Mouse (Mus musculus) forebrain, embryonic 12.5 days (tissue): ENCODE data around the gene Ric8a. TPM values are rescaled to one million over a fixed set of nuclear protein-coding genes. Genes with fewer than 3 reads are reported as not detected.

ENCODE experiments used
- ATAC-seq: fragments of 200-750 bp; cut with Nextera tagmentation; 2 replicates; pipeline ENCODE4 v1.8.0; 2017; ENCODE audit warnings: moderate TSS enrichment; ENCODE audit not compliant: low FRiP score
- H3K27ac ChIP-seq: fragments of 300-500 bp; sonication (generic); 2 replicates; pipeline ENCODE4 v1.5.1; 2016; ENCODE audit warnings: mild to moderate bottlenecking
- H3K27me3 ChIP-seq: fragments of 300-500 bp; sonication (generic); 2 replicates; pipeline ENCODE4 v1.6.1; 2016; ENCODE audit warnings: mild to moderate bottlenecking
- H3K36me3 ChIP-seq: fragments of 300-500 bp; sonication (generic); replicated peaks from 2 replicates; pipeline ENCODE4 v1.6.1; 2016; ENCODE audit warnings: mild to moderate bottlenecking
- H3K4me1 ChIP-seq: fragments of 300-500 bp; sonication (generic); 2 replicates; pipeline ENCODE4 v1.6.1; 2016
- H3K4me2 ChIP-seq: fragments of 300-500 bp; sonication (generic); 2 replicates; pipeline ENCODE4 v1.6.1; 2016; ENCODE audit warnings: mild to moderate bottlenecking, moderate library complexity
- H3K4me3 ChIP-seq: fragments of 300-500 bp; sonication (generic); replicated peaks from 2 replicates; pipeline ENCODE4 v1.5.1; 2016; ENCODE audit warnings: mild to moderate bottlenecking
- H3K9ac ChIP-seq: fragments of 300-500 bp; sonication (generic); 2 replicates; pipeline ENCODE4 v1.6.1; 2016; ENCODE audit warnings: mild to moderate bottlenecking
- H3K9me3 ChIP-seq: fragments of 300-500 bp; sonication (generic); 2 replicates; pipeline ENCODE4 v1.6.1; 2016
- WGBS: fragments of 180-500 bp; shearing (Covaris S2); methylation state at CpG from one replicate; pipeline ENCODE4 v1.1.7; 2016; 5-methylcytosine and 5-hydroxymethylcytosine counted together
- polyA plus RNA-seq: library from polyadenylated mRNA; unstranded; fragments of >200 nt; fragmentation: Nextera tagmentation; extraction: Ambion mirVana; gene quantifications from 2 replicates; pipeline ENCODE4 v1.2.1, GENCODE M21; 2016

Ric8a gene
- polyA plus RNA-seq = 60.3 and 65.6 TPM in 2 replicates

- peak within 1 kb of the TSS; percentile 90 for H3K9ac ChIP-seq
- peak; percentile 86 for ATAC-seq
- peaks cover 60% of the 10 kb centered on the region for H3K36me3 ChIP-seq
- no peaks in the 10 kb centered on the region for H3K9me3 ChIP-seq
- H3K4me2 ChIP-seq = peak within 1 kb of the TSS; percentile 97
- H3K27me3 ChIP-seq = no peaks in the 10 kb centered on the region
- WGBS = under 1% methylated on average over 50 of the region's 50 CpGs
- H3K4me1 ChIP-seq = peaks cover 32% of the 10 kb centered on the region
- H3K27ac ChIP-seq = peak within 1 kb of the TSS; percentile 89
- H3K4me3 ChIP-seq = peak within 1 kb of the TSS; percentile 78
Observed at GRCm38 (mm10) chr7:140856785-140857549, at the start of gene Ric8a. TSS of gene Ric8a (plus strand) at chr7:140856957.

- ATAC-seq = no peak
- no peak overlapping the region for H3K27ac ChIP-seq
- H3K4me3 ChIP-seq = no peak overlapping the region
- H3K4me1 ChIP-seq = no peaks in the 10 kb centered on the region
- H3K9me3 ChIP-seq = no peaks in the 10 kb centered on the region
- 91% methylated on average over 6 of the region's 6 CpGs for WGBS
- no peak overlapping the region for H3K4me2 ChIP-seq
- H3K36me3 ChIP-seq = peaks cover 24% of the 10 kb centered on the region
- H3K9ac ChIP-seq = no peak overlapping the region
- no peaks in the 10 kb centered on the region for H3K27me3 ChIP-seq
Observed at GRCm38 (mm10) chr7:140810496-140810895, 46.3 kb upstream of the Ric8a start.

- Histone ChIP-seq H3K4me3 (no peak overlapping the region), H3K9me3 (no peaks in the 10 kb centered on the region), H3K27me3 (no peaks in the 10 kb centered on the region), H3K9ac (no peak overlapping the region), H3K4me1 (no peaks in the 10 kb centered on the region), H3K4me2 (no peak overlapping the region), H3K27ac (no peak overlapping the region), H3K36me3 (peaks cover 24% of the 10 kb centered on the region)
- 87% methylated on average over 13 of the region's 13 CpGs for WGBS
- ATAC-seq = no peak
Observed at GRCm38 (mm10) chr7:140811714-140812113, 45.0 kb upstream of the Ric8a start.

GRCm38 (mm10) chr7:140812850-140813249 is 43.9 kb upstream of the Ric8a start:
- H3K9ac ChIP-seq = no peak overlapping the region
- no peak overlapping the region for H3K4me3 ChIP-seq
- H3K9me3 ChIP-seq = no peaks in the 10 kb centered on the region
- no peaks in the 10 kb centered on the region for H3K4me1 ChIP-seq
- 92% methylated on average over 12 of the region's 12 CpGs for WGBS
- peaks cover 24% of the 10 kb centered on the region for H3K36me3 ChIP-seq
- no peak overlapping the region for H3K4me2 ChIP-seq
- H3K27ac ChIP-seq = no peak overlapping the region
- ATAC-seq = no peak
- no peaks in the 10 kb centered on the region for H3K27me3 ChIP-seq

- no peak for ATAC-seq
- no peak overlapping the region for H3K4me3 ChIP-seq
- H3K4me2 ChIP-seq = no peak overlapping the region
- peaks cover 4% of the 10 kb centered on the region; the same call in 1 of the 2 replicates for H3K4me1 ChIP-seq
- no peaks in the 10 kb centered on the region for H3K36me3 ChIP-seq
- no peak overlapping the region for H3K27ac ChIP-seq
- H3K27me3 ChIP-seq = no peaks in the 10 kb centered on the region; the same call in 1 of the 2 replicates
- H3K9ac ChIP-seq = no peak overlapping the region
- no peaks in the 10 kb centered on the region for H3K9me3 ChIP-seq
- 85% methylated on average over 4 of the region's 4 CpGs for WGBS
Observed at GRCm38 (mm10) chr7:140820173-140820572, 36.6 kb upstream of the Ric8a start.

GRCm38 (mm10) chr7:140821305-140821652 is 35.5 kb upstream of the Ric8a start:
- Histone ChIP-seq H3K9me3 (no peaks in the 10 kb centered on the region), H3K27ac (no peak overlapping the region), H3K9ac (peak overlapping the region; percentile 61; the same call in 1 of the 2 replicates), H3K4me3 (peak overlapping the region; percentile 60), H3K27me3 (peaks cover 3% of the 10 kb centered on the region; the same call in 1 of the 2 replicates), H3K36me3 (no peaks in the 10 kb centered on the region), H3K4me2 (peak overlapping the region; percentile 76), H3K4me1 (peaks cover 4% of the 10 kb centered on the region; the same call in 1 of the 2 replicates)
- WGBS = 44% methylated on average over 5 of the region's 5 CpGs
- peak; percentile 37; the same call in 1 of the 2 replicates for ATAC-seq

- peaks cover 4% of the 10 kb centered on the region for H3K27me3 ChIP-seq
- peak within 1 kb of the TSS; percentile 73 for H3K27ac ChIP-seq
- peak within 1 kb of the TSS; percentile 60 for H3K4me3 ChIP-seq
- peak within 1 kb of the TSS; percentile 76 for H3K4me2 ChIP-seq
- H3K9me3 ChIP-seq = no peaks in the 10 kb centered on the region
- WGBS = 1% methylated on average over 21 of the region's 21 CpGs
- H3K36me3 ChIP-seq = no peaks in the 10 kb centered on the region
- peak; percentile 93 for ATAC-seq
- H3K9ac ChIP-seq = peak within 1 kb of the TSS; percentile 61
- H3K4me1 ChIP-seq = peaks cover 4% of the 10 kb centered on the region; the same call in 1 of the 2 replicates
Observed at GRCm38 (mm10) chr7:140821653-140822329, 35.0 kb upstream of the Ric8a start, which contains the start of gene Zfp941. TSS of gene Zfp941 (minus strand) at chr7:140822178.

GRCm38 (mm10) chr7:140822731-140823130 is 34.0 kb upstream of the Ric8a start:
- WGBS = 92% methylated on average over 4 of the region's 4 CpGs
- no peak overlapping the region for H3K9ac ChIP-seq
- no peak overlapping the region for H3K27ac ChIP-seq
- H3K9me3 ChIP-seq = no peaks in the 10 kb centered on the region
- no peak for ATAC-seq
- no peaks in the 10 kb centered on the region for H3K36me3 ChIP-seq
- H3K4me1 ChIP-seq = peaks cover 4% of the 10 kb centered on the region; the same call in 1 of the 2 replicates
- no peak overlapping the region for H3K4me2 ChIP-seq
- H3K4me3 ChIP-seq = no peak overlapping the region
- peaks cover 10% of the 10 kb centered on the region for H3K27me3 ChIP-seq

- H3K9me3 ChIP-seq = no peaks in the 10 kb centered on the region
- H3K4me3 ChIP-seq = no peak overlapping the region
- ATAC-seq = no peak
- no peaks in the 10 kb centered on the region for H3K4me1 ChIP-seq
- no peak overlapping the region for H3K27ac ChIP-seq
- H3K4me2 ChIP-seq = no peak overlapping the region
- H3K9ac ChIP-seq = no peak overlapping the region
- peaks cover 10% of the 10 kb centered on the region for H3K27me3 ChIP-seq
- WGBS = 47% methylated on average over 8 of the region's 8 CpGs
- no peaks in the 10 kb centered on the region for H3K36me3 ChIP-seq
Observed at GRCm38 (mm10) chr7:140828171-140828881, 28.4 kb upstream of the Ric8a start.

- no peak for ATAC-seq
Observed at GRCm38 (mm10) chr7:140831447-140831846, 25.3 kb upstream of the Ric8a start.

GRCm38 (mm10) chr7:140833341-140833740 is 23.4 kb upstream of the Ric8a start:
- Histone ChIP-seq H3K4me3 (no peak overlapping the region), H3K27ac (no peak overlapping the region), H3K27me3 (peaks cover 3% of the 10 kb centered on the region; the same call in 1 of the 2 replicates), H3K4me2 (no peak overlapping the region), H3K9ac (no peak overlapping the region), H3K36me3 (no peaks in the 10 kb centered on the region), H3K9me3 (no peaks in the 10 kb centered on the region), H3K4me1 (no peaks in the 10 kb centered on the region)
- 83% methylated on average over 4 of the region's 4 CpGs for WGBS
- ATAC-seq = no peak

More at GRCm38 (mm10) chr7:140831447-140831846, 25.3 kb upstream of the Ric8a start:
- Histone ChIP-seq H3K27me3 (peaks cover 10% of the 10 kb centered on the region), H3K4me3 (no peak overlapping the region), H3K9ac (no peak overlapping the region), H3K4me2 (no peak overlapping the region), H3K9me3 (no peaks in the 10 kb centered on the region), H3K4me1 (no peaks in the 10 kb centered on the region), H3K27ac (no peak overlapping the region), H3K36me3 (no peaks in the 10 kb centered on the region)
- WGBS = 79% methylated on average over 6 of the region's 6 CpGs
